Mouse (Mus musculus) heart, adult 18-20 months (tissue): ENCODE results near the gene Cenpx. TPM values are rescaled to one million over a fixed set of nuclear protein-coding genes. Genes with fewer than 3 reads are reported as not detected.
"Not testable (repeated sequence)": the region's sequence is repeated elsewhere in the genome, so short reads cannot be mapped to it uniquely, and the experiment has no call there.

Experiments used
- DNase-seq, 2 experiments: peaks; one replicate each; pipeline ENCODE4 v3.0.0; 2021 to 2022; ENCODE audit warnings: mixed read lengths in 1 of 2
- total RNA-seq, 2 experiments: library from RNA; stranded (reverse); gene quantifications; 2 replicates each; pipeline ENCODE4 v1.2.3; 2021

Gene Cenpx
- total RNA-seq, 2 experiments from 2014 or later = 32.5 to 34.2 TPM

GRCm38 (mm10) chr11:120703696-120704454 is 9.7 kb downstream of the Cenpx start:
- DNase-seq = no peak

- DNase-seq = peak; percentile 71 to 85
Observed at GRCm38 (mm10) chr11:120697741-120698140, 15.8 kb downstream of the Cenpx start.

GRCm38 (mm10) chr11:120696568-120696967 is 17.0 kb downstream of the Cenpx start:
- no peak for DNase-seq

GRCm38 (mm10) chr11:120695641-120696040 is 17.9 kb downstream of the Cenpx start:
- DNase-seq = no peak

- DNase-seq = no peak
Observed at GRCm38 (mm10) chr11:120695184-120695583, 18.4 kb downstream of the Cenpx start.

- DNase-seq = no peak
Observed at GRCm38 (mm10) chr11:120693461-120693860, 20.1 kb downstream of the Cenpx start.

GRCm38 (mm10) chr11:120692471-120693011 is 21.0 kb downstream of the Cenpx start:
- peak; percentile 28 to 40 for DNase-seq

- no peak for DNase-seq
Observed at GRCm38 (mm10) chr11:120689365-120689764, 24.2 kb downstream of the Cenpx start.

- DNase-seq = no peak
Observed at GRCm38 (mm10) chr11:120686650-120687272, 26.8 kb downstream of the Cenpx start.

- DNase-seq = no peak
Observed at GRCm38 (mm10) chr11:120684660-120685059, 28.9 kb downstream of the Cenpx start.

GRCm38 (mm10) chr11:120684086-120684485 is 29.5 kb downstream of the Cenpx start:
- no peak for DNase-seq

GRCm38 (mm10) chr11:120683536-120683935 is 30.0 kb downstream of the Cenpx start:
- DNase-seq = no peak

GRCm38 (mm10) chr11:120682683-120683082 is 30.9 kb downstream of the Cenpx start:
- DNase-seq = no peak

- DNase-seq = no peak
Observed at GRCm38 (mm10) chr11:120679909-120680308, 33.6 kb downstream of the Cenpx start.

- DNase-seq = no peak
Observed at GRCm38 (mm10) chr11:120676951-120677350, 36.6 kb downstream of the Cenpx start.

- DNase-seq = not testable (repeated sequence)
Observed at GRCm38 (mm10) chr11:120675875-120676274, 37.7 kb downstream of the Cenpx start.

- DNase-seq = no peak
Observed at GRCm38 (mm10) chr11:120673594-120674122, 39.9 kb downstream of the Cenpx start.

- peak; percentile 96 to 97 for DNase-seq
Observed at GRCm38 (mm10) chr11:120672687-120673593, 40.6 kb downstream of the Cenpx start, which contains the start of gene Aspscr1. Gene Aspscr1 (plus strand): TSS chr11:120672973.

GRCm38 (mm10) chr11:120666617-120667016 is 46.9 kb downstream of the Cenpx start:
- peak in 1 of 2 experiments; percentile 63 for DNase-seq

GRCm38 (mm10) chr11:120665406-120665805 is 48.1 kb downstream of the Cenpx start:
- DNase-seq = peak; percentile 79 to 87

- DNase-seq = no peak
Observed at GRCm38 (mm10) chr11:120663714-120664113, 49.8 kb downstream of the Cenpx start.

GRCm38 (mm10) chr11:120662759-120663158 is 50.8 kb downstream of the Cenpx start:
- no peak for DNase-seq
